Mouse (Mus musculus) heart, embryonic 14.5 days (tissue): ENCODE results near the gene Yars. TPM values are rescaled to one million over a fixed set of nuclear protein-coding genes. Genes with fewer than 3 reads are reported as not detected.

ENCODE experiments used
- polyA plus RNA-seq: library from polyadenylated mRNA; unstranded; fragments of >200 nt; fragmentation: Nextera tagmentation; extraction: Ambion mirVana; gene quantifications from 2 replicates; pipeline ENCODE4 v1.2.1, GENCODE M21; 2014

Gene Yars
- polyA plus RNA-seq, 1 experiment from 2014 or later: 46.3 TPM

Other genes starting within 250 kb of the Yars start
- 6.2 and 7.4 TPM in 2 replicates for gene Azin2, start 227.3 kb upstream of the Yars start, polyA plus RNA-seq
- gene Ak2, start 197.8 kb upstream of the Yars start, polyA plus RNA-seq: 126 and 129 TPM in 2 replicates
- gene Rnf19b, start 131.5 kb upstream of the Yars start, polyA plus RNA-seq: 8.2 and 9.0 TPM in 2 replicates
- gene Tmem54, start 84.2 kb upstream of the Yars start, polyA plus RNA-seq: not detected in 2 replicates
- gene Hpca, start 67.7 kb upstream of the Yars start, polyA plus RNA-seq: 0.31 and 0.47 TPM in 2 replicates
- gene Fndc5, start 52.8 kb upstream of the Yars start, polyA plus RNA-seq: 11.9 and 13.7 TPM in 2 replicates
- 13.7 and 15.7 TPM in 2 replicates for gene S100pbp, start within 50 bp of the Yars start, polyA plus RNA-seq
- gene C77080, start 71.6 kb downstream of the Yars start, polyA plus RNA-seq: 1.3 and 1.4 TPM in 2 replicates
- 1.6 and 1.8 TPM in 2 replicates for gene Sync, start 97.9 kb downstream of the Yars start, polyA plus RNA-seq
- 256 and 263 TPM in 2 replicates for gene Rbbp4, start 145.6 kb downstream of the Yars start, polyA plus RNA-seq
- 45.5 and 48.1 TPM in 2 replicates for gene Zbtb8os, start 145.9 kb downstream of the Yars start, polyA plus RNA-seq
- gene Zbtb8a, start 188.4 kb downstream of the Yars start, polyA plus RNA-seq: 9.0 TPM in 2 replicates